Mouse (Mus musculus) liver, embryonic 12.5 days (tissue): Measurements from ENCODE around the gene Vps8. TPM values are rescaled to one million over a fixed set of nuclear protein-coding genes. Genes with fewer than 3 reads are reported as not detected.

Experiments used
- ATAC-seq: fragments of 200-750 bp; cut with Nextera tagmentation; 2 replicates; pipeline ENCODE4 v1.8.0; 2017; ENCODE audit warnings: moderate number of reproducible peaks, mild to moderate bottlenecking, moderate library complexity
- H3K27ac ChIP-seq: fragments of 300-500 bp; sonication (generic); 2 replicates; pipeline ENCODE4 v1.5.1; 2016; ENCODE audit warnings: mild to moderate bottlenecking
- H3K27me3 ChIP-seq: fragments of 300-500 bp; sonication (generic); replicated peaks from 2 replicates; pipeline ENCODE4 v1.6.1; 2016; ENCODE audit warnings: mild to moderate bottlenecking, moderate library complexity
- H3K36me3 ChIP-seq: fragments of 300-500 bp; sonication (generic); 2 replicates; pipeline ENCODE4 v1.6.1; 2016; ENCODE audit warnings: mild to moderate bottlenecking, moderate library complexity
- H3K4me1 ChIP-seq: fragments of 300-500 bp; sonication (generic); 2 replicates; pipeline ENCODE4 v1.6.1; 2016
- H3K4me2 ChIP-seq: fragments of 300-500 bp; sonication (generic); 2 replicates; pipeline ENCODE4 v1.6.1; 2016; ENCODE audit warnings: mild to moderate bottlenecking, moderate library complexity
- H3K4me3 ChIP-seq: fragments of 300-500 bp; sonication (generic); 2 replicates; pipeline ENCODE4 v1.5.1; 2016; ENCODE audit warnings: mild to moderate bottlenecking, moderate library complexity
- H3K9ac ChIP-seq: fragments of 300-500 bp; sonication (generic); 2 replicates; pipeline ENCODE4 v1.6.1; 2016; ENCODE audit warnings: mild to moderate bottlenecking, moderate library complexity
- H3K9me3 ChIP-seq: fragments of 300-500 bp; sonication (generic); replicated peaks from 2 replicates; pipeline ENCODE4 v1.6.1; 2016; ENCODE audit warnings: mild to moderate bottlenecking, moderate library complexity
- WGBS: fragments of 180-500 bp; shearing (Covaris S2); methylation state at CpG from one replicate; pipeline ENCODE4 v1.1.7; 2016; ENCODE audit not compliant: insufficient replicate concordance; 5-methylcytosine and 5-hydroxymethylcytosine counted together
- polyA plus RNA-seq: library from polyadenylated mRNA; unstranded; fragments of >200 nt; fragmentation: Nextera tagmentation; extraction: Ambion mirVana; gene quantifications from 2 replicates; pipeline ENCODE4 v1.2.1, GENCODE M21; 2016

The Vps8 gene
- 10.0 and 11.5 TPM in 2 replicates for polyA plus RNA-seq

DNA sequence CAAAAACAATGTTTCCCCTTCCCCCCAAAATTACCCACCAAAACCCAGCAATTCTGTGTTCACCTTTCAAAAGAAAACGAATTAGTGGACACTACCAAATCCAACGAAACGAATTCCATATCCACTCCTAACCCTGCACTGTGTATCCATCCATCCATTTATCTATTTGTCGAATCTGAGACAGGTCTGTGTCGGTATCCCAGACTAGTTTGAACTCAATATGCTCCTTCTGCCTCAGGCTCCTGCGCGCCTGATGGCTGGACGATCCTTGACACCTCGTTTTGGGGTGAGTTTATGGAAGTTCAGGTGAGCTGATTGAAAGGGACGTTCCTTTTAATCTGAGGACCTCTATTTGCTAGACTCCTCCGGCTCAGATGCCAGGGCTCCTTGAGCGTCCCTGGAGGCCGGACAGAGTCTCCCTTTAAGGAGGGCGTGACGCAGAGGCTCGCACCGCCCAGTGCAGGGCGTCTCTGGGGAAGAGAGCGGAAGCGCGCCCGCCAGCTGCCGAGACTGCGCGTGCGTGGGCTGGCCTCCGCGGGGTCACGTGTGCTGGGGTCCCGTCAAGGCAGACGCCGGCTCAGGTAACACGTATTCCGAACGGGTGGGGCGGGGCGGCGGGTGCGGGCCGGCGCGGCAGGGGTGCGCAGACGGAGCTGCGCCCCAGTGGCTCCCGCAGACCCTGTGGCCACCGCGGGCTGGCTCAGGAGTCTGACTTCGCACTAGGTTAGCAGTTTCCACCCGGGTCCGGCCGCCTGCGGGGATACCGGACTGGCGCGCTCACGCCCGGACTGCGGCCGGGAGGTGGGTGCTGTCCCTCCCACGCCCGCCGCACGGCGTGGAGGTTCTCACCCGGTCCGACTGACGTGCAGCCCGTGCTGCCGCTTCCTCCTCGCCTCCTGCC lies at the start of gene Vps8:
Gene Vps8, plus strand, starts transcription at position 474 of the 901 bp plus-strand sequence.
- Histone ChIP-seq H3K4me2 (peak within 1 kb of the TSS; percentile 97), H3K9ac (peak within 1 kb of the TSS; percentile 93), H3K9me3 (no peaks in the 10 kb centered on the region), H3K27ac (peak within 1 kb of the TSS; percentile 87), H3K36me3 (no peaks in the 10 kb centered on the region), H3K27me3 (no peaks in the 10 kb centered on the region), H3K4me3 (peak within 1 kb of the TSS; percentile 89), H3K4me1 (peaks cover 25% of the 10 kb centered on the region)
- peak; percentile 97 for ATAC-seq
- WGBS = 2% methylated on average over 70 of the region's 71 CpGs

DNA sequence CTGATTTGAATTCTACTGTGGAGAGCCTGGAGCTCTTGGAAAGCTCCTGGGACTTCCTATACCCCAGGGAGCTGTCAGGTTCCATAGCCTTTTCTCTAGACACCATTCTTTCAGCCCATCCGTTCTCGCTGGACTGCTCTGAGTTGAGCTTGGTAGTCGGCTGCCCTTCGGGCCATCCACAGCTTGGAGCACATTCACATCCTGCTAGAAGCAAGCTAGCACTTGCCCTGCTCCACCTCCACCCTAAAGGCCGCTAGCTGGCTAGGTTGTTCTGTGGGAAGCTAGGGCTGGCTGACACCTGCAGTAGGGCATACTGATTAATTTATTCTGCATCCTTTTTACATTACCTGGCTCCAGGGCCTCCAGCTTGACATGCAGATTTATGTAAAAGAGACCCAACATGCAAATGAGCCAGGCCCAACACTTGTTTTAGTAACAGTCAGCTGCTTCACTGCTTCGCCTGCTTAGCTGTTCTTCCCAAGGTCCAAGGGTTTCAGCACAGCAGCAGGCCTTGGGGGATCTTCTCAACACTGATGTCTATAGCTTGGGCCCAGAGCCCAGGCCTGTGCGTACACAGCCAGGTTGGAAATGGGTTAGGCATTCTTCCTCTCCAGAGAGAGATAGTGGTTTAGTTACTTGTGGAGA lies 49.5 kb upstream of the Vps8 start:
- H3K36me3 ChIP-seq = no peaks in the 10 kb centered on the region
- no peak for ATAC-seq
- H3K4me1 ChIP-seq = no peaks in the 10 kb centered on the region
- peaks cover 39% of the 10 kb centered on the region for H3K27me3 ChIP-seq
- no peak overlapping the region for H3K4me3 ChIP-seq
- H3K9ac ChIP-seq = no peak overlapping the region
- H3K9me3 ChIP-seq = no peaks in the 10 kb centered on the region
- H3K4me2 ChIP-seq = no peak overlapping the region
- WGBS = 56% methylated on average over 7 of the region's 7 CpGs
- H3K27ac ChIP-seq = no peak overlapping the region

DNA sequence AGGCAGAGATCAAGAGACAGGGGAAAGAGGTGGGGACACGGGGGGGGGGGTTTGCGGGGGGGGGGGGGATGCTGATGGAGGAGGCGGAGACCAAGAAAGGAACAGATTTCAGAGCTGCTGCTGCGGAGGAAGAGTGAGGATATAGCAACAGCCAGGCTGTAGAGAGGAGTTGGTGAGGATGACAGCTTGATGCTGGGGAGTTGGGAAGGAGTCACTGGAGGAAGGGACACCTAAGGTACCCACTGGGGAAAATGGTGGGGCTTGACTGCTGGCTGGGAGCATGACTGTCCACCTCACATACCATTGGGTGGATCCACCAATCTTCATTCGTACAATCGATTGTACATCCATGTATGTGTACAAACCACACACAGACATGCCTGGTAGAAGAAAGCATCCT lies 48.9 kb upstream of the Vps8 start:
- no peaks in the 10 kb centered on the region for H3K36me3 ChIP-seq
- peaks cover 40% of the 10 kb centered on the region for H3K27me3 ChIP-seq
- H3K4me2 ChIP-seq = no peak overlapping the region
- no peak overlapping the region for H3K9ac ChIP-seq
- no peaks in the 10 kb centered on the region for H3K4me1 ChIP-seq
- no peaks in the 10 kb centered on the region for H3K9me3 ChIP-seq
- no peak overlapping the region for H3K27ac ChIP-seq
- no peak overlapping the region for H3K4me3 ChIP-seq
- 77% methylated on average over 4 of the region's 6 CpGs for WGBS
- no peak for ATAC-seq

DNA sequence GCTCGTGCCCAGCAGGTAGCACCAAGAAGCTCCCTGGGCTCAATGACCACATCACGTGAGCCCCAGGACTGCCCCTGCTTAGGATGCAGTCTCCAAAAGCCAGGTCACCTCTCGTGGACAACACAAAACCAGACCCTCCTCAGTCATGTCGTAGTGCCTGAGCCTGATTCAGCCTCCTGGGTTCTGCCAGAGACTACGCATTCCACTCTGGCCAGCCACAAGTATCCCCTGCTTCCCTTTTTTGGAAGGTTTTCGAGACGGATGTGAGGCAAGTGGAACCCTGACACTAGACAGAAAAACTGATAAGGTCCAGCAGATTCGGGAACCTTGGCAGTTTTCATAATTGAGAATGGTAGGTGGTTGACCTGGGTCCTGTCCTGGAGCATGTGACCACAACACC lies 47.8 kb upstream of the Vps8 start:
- Histone ChIP-seq H3K4me2 (no peak overlapping the region), H3K4me1 (no peaks in the 10 kb centered on the region), H3K27me3 (peaks cover 37% of the 10 kb centered on the region), H3K36me3 (no peaks in the 10 kb centered on the region), H3K9ac (no peak overlapping the region), H3K4me3 (no peak overlapping the region), H3K27ac (no peak overlapping the region), H3K9me3 (no peaks in the 10 kb centered on the region)
- 37% methylated on average over 8 of the region's 8 CpGs for WGBS
- ATAC-seq = no peak

DNA sequence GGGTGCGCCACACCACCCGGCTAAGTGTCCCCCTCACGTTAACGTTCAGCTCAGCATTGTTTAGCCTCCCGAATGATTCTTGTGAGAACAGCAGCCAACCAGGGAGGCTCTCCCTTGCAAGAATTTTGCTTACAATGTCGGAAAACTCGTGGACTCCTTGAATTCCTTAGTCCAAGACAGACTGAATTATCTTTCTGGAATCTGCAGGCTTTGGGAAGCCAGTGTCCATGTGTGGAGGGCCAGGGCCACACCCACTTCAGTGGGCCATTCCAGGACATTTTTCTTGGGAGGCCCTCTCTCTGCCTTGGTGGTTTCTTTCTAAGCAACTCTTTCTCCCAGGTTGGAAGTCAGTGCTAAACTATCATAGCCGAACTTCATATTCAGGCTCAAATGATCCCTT lies 46.6 kb upstream of the Vps8 start:
- Histone ChIP-seq H3K9ac (no peak overlapping the region), H3K9me3 (no peaks in the 10 kb centered on the region), H3K4me3 (no peak overlapping the region), H3K27ac (no peak overlapping the region), H3K4me2 (no peak overlapping the region), H3K36me3 (no peaks in the 10 kb centered on the region), H3K27me3 (peaks cover 43% of the 10 kb centered on the region), H3K4me1 (no peaks in the 10 kb centered on the region)
- ATAC-seq = no peak
- 71% methylated on average over 8 of the region's 8 CpGs for WGBS

DNA sequence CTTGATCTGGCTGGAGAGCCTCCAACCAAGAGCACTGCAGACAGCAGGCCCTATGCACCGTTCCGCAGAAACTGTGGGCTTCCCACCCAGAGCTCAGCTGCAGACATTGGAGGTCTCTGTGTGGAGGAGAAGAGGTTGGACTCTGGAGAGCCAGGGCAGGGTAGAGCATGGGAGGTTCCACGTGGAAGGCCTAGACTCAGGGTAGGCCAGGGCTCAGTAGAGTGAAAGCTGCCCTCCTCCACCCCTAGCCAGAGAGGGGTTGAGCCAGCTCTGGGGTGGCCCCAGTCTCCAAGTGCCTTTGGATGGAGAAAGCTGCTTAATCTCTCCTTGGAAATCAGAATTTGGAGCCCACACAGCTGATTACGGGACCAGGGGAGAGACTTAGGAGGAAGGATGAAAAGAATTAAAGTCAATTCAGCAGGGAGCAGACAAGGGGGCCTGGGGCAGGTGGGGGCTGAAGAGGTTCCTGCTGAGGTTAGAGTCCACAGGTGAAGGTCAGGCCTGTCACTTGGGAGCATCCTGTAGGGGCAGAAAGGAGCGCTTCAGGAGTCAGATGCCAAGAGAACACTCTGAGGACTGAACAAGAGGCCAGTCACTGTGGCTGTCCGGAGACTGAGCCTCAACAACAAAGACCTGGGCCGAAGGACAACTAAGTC lies 45.8 kb upstream of the Vps8 start:
- H3K36me3 ChIP-seq = no peaks in the 10 kb centered on the region
- H3K9me3 ChIP-seq = no peaks in the 10 kb centered on the region
- H3K4me1 ChIP-seq = no peaks in the 10 kb centered on the region
- no peak overlapping the region for H3K4me3 ChIP-seq
- no peak overlapping the region for H3K9ac ChIP-seq
- no peak overlapping the region for H3K4me2 ChIP-seq
- no peak for ATAC-seq
- 55% methylated on average over 7 of the region's 7 CpGs for WGBS
- peaks cover 43% of the 10 kb centered on the region for H3K27me3 ChIP-seq
- no peak overlapping the region for H3K27ac ChIP-seq

DNA sequence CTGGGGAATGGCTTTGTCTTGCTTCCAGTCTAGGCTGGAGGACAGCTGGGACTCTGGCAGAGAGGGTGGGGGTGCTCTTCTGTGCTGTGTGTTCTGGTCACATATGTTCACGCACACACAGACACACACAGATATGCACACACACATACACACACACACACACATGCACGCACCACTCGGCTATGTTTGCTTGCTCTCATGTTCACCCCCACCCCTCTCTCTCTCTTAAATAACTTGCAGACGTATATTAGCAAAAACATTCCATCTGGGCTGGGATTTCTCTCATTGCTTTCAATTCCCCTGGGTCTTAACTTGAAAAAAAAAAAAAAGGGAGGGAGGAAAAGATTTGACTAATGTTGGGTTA lies 45.3 kb upstream of the Vps8 start:
- no peaks in the 10 kb centered on the region for H3K4me1 ChIP-seq
- no peak overlapping the region for H3K4me3 ChIP-seq
- peaks cover 42% of the 10 kb centered on the region for H3K27me3 ChIP-seq
- WGBS = 56% methylated on average over 4 of the region's 4 CpGs
- H3K4me2 ChIP-seq = no peak overlapping the region
- no peak overlapping the region for H3K9ac ChIP-seq
- no peak overlapping the region for H3K27ac ChIP-seq
- no peaks in the 10 kb centered on the region for H3K36me3 ChIP-seq
- no peak for ATAC-seq
- no peaks in the 10 kb centered on the region for H3K9me3 ChIP-seq

DNA sequence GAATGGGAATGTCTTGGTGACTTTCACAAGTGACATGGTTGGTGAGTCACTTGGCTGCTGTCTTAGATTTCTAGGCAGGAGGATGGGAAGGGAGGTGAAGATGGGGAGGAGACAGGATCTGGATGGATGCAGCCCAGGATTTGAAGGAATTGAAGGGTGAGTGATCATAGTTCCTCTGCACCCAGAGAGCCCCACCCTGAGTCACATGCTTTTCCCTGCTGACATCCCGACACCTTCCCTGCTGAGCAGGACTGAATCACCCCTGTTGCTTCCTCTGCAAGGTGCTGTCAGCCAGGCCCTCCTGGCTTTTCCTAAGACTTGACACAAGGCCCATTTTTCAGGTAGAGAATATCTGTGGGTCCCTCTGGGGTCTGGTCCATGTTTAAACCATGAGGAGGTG lies 41.4 kb upstream of the Vps8 start:
- H3K36me3 ChIP-seq = no peaks in the 10 kb centered on the region
- no peak overlapping the region for H3K9ac ChIP-seq
- no peak overlapping the region for H3K4me3 ChIP-seq
- H3K4me1 ChIP-seq = no peaks in the 10 kb centered on the region
- no peak for ATAC-seq
- WGBS = 67% methylated on average over 1 of the region's 1 CpGs
- peaks cover 37% of the 10 kb centered on the region for H3K27me3 ChIP-seq
- H3K27ac ChIP-seq = no peak overlapping the region
- no peak overlapping the region for H3K4me2 ChIP-seq
- no peaks in the 10 kb centered on the region for H3K9me3 ChIP-seq

DNA sequence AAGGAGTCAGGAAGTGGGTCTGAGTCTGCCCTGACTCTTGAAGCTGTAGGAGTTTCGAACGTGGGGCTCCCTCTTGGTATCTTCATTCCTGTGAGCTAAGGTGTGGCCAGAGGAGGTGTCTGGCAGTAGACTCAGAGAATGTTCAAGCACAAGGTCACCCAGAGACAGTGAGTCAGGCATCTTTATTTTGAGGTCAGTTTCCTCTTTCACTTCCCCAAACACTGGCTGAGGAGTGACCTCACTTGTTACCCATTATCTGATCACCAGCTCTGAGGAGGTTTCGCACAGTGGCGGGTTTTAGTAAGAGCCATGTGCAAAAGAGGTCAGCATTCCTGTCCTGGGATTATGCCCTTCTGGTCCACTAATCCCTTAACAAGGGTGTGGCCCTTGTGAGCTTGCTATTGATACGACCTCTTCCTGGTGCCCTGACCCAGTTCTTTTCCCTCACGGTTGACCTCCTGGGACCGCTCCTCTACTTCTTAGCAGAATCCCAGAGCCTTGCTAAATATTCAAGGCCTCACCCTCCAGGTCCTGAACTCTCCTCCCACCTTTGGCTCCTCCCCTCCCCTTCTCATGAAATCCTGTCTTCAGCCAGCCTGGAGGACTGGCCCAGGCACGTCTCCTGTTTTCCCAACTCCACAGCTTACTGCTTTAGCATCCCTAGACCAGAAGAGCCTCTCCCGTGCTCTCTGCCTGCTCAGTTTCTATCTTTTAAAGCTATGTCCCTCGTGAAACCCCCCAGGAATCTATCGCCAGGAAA lies 40.6 kb upstream of the Vps8 start:
- H3K36me3 ChIP-seq = no peaks in the 10 kb centered on the region
- no peak overlapping the region for H3K4me2 ChIP-seq
- H3K9me3 ChIP-seq = no peaks in the 10 kb centered on the region
- peaks cover 35% of the 10 kb centered on the region for H3K27me3 ChIP-seq
- H3K4me3 ChIP-seq = no peak overlapping the region
- WGBS = 32% methylated on average over 11 of the region's 11 CpGs
- H3K9ac ChIP-seq = no peak overlapping the region
- H3K27ac ChIP-seq = no peak overlapping the region
- H3K4me1 ChIP-seq = no peaks in the 10 kb centered on the region
- no peak for ATAC-seq

DNA sequence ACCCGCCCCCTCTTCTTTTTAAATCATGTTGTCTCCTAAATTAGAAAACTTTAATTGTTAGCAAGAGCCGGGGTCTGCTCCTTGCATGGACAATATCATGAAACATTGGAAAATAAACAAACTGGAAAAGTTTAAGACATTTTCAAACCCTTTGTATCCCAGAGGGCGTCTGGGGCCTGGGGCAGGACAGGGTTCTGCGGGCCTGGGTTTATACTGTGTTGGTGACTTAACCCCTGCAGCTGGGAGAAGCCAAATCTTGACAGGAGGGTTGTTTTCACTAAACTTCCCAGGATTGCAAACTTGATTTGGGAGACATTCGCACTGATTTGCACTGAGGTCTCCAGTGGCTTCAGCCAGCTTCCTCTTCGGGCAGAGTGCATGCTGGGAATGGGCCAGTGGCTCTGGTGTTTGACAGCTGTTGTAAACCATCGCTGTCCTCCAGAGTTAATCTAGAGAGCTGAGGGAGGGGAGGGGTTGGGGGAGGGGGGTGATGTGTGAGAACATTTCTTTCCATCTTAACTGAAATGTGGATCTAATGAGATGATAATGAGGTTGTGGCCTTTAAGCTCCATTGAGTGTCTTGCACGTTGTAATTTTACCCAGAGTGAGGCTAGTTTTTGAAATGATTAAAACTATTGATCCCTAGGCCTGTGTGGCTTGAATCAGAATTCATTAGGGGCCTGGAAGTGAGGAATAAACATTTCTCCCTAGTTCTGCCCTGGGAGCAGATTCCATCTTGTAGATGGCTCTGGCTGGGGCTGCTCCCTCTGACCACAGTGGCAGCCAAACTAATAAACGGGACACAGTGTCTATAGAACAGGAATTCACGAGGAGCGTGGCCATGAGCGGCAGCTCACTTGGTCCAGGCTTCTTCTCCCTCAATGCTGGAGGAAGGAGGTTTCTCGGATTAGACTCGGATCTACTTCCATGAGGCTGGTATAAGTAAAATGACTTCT lies 36.7 kb upstream of the Vps8 start:
- Histone ChIP-seq H3K36me3 (no peaks in the 10 kb centered on the region), H3K27me3 (peaks cover 23% of the 10 kb centered on the region), H3K4me2 (no peak overlapping the region), H3K27ac (no peak overlapping the region), H3K9ac (no peak overlapping the region), H3K9me3 (no peaks in the 10 kb centered on the region), H3K4me3 (no peak overlapping the region), H3K4me1 (no peaks in the 10 kb centered on the region)
- no peak for ATAC-seq
- 52% methylated on average over 14 of the region's 14 CpGs for WGBS

DNA sequence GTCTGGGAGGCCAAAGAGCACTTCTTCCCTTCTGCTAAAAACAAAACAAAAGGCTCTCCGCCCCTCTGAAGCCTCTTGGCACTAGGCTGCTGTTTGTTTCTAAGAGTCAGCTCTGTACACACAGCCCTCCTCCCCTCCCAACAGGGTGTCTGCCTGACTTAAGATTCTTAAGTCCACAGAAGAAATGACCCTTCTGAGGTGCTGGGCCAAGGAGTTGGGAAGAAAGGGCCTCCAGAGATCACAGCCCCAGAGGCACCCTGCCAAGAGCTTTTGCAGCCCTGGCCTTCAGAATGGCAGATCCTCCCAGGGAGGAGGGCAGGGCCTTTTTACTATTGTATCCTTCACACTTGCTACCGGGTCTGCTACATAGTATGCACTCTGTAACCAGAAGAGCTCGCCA lies 33.6 kb upstream of the Vps8 start:
- 45% methylated on average over 3 of the region's 3 CpGs for WGBS
- H3K4me1 ChIP-seq = no peaks in the 10 kb centered on the region
- no peak overlapping the region for H3K27ac ChIP-seq
- H3K4me3 ChIP-seq = no peak overlapping the region
- peaks cover 25% of the 10 kb centered on the region for H3K27me3 ChIP-seq
- H3K9me3 ChIP-seq = no peaks in the 10 kb centered on the region
- no peaks in the 10 kb centered on the region for H3K36me3 ChIP-seq
- H3K9ac ChIP-seq = no peak overlapping the region
- H3K4me2 ChIP-seq = no peak overlapping the region
- ATAC-seq = no peak
